Mouse (Mus musculus) lung, embryonic 14.5 days (tissue): ENCODE measurements around the gene Samm50. TPM values are rescaled to one million over a fixed set of nuclear protein-coding genes. Genes with fewer than 3 reads are reported as not detected.
A peak's percentile ranks its signal among the peaks of the same experiment; 100 is the strongest.
"Not testable (repeated sequence)": the region's sequence is repeated elsewhere in the genome, so short reads cannot be mapped to it uniquely, and the experiment has no call there.

Experiments used
- ATAC-seq: fragments of 200-750 bp; cut with Nextera tagmentation; 2 replicates; pipeline ENCODE4 v1.8.0; 2017; ENCODE audit warnings: mild to moderate bottlenecking, moderate TSS enrichment, moderate library complexity; ENCODE audit not compliant: insufficient read depth
- DNase-seq: peaks from one replicate; pipeline ENCODE4 v3.0.0-alpha.2; 2015
- H3K27ac ChIP-seq: fragments of 300-500 bp; sonication (generic); 2 replicates; pipeline ENCODE4 v1.5.1; 2014; ENCODE audit warnings: low read depth, mild to moderate bottlenecking, moderate library complexity
- H3K27me3 ChIP-seq: fragments of 300-500 bp; sonication (generic); 2 replicates; pipeline ENCODE4 v1.6.1; 2014; ENCODE audit warnings: low read length, control low read depth; ENCODE audit not compliant: insufficient read depth
- H3K36me3 ChIP-seq: fragments of 300-500 bp; sonication (generic); 2 replicates; pipeline ENCODE4 v1.6.1; 2014; ENCODE audit warnings: control low read depth; ENCODE audit not compliant: insufficient read depth
- H3K4me1 ChIP-seq: fragments of 300-500 bp; sonication (generic); 2 replicates; pipeline ENCODE4 v1.6.1; 2014; ENCODE audit warnings: antibody characterized with exemption, control low read depth; ENCODE audit not compliant: insufficient read depth
- H3K4me2 ChIP-seq: fragments of 300-500 bp; sonication (generic); 2 replicates; pipeline ENCODE4 v1.6.1; 2014; ENCODE audit warnings: mild to moderate bottlenecking
- H3K4me3 ChIP-seq: fragments of 300-500 bp; sonication (generic); 2 replicates; pipeline ENCODE4 v1.5.1; 2014; ENCODE audit warnings: low read depth, low read length
- H3K9ac ChIP-seq: fragments of 300-500 bp; sonication (generic); 2 replicates; pipeline ENCODE4 v1.6.1; 2014
- H3K9me3 ChIP-seq: fragments of 300-500 bp; sonication (generic); 2 replicates; pipeline ENCODE4 v1.6.1; 2016; ENCODE audit warnings: low read depth, low read length, control low read depth
- CTCF ChIP-seq: IDR thresholded peaks from 2 replicates; pipeline ENCODE4 v1.5.1; 2016; ENCODE audit warnings: antibody characterized with exemption, low read depth
- WGBS: fragments of 180-500 bp; shearing (Covaris S2); extraction: QIAGEN DNeasy Blood & Tissue Kit; methylation state at CpG from one replicate; pipeline ENCODE4 v1.1.7; 2014; 5-methylcytosine and 5-hydroxymethylcytosine counted together
- polyA plus RNA-seq: library from polyadenylated mRNA; unstranded; fragments of >200 nt; fragmentation: Nextera tagmentation; extraction: Ambion mirVana; gene quantifications from 2 replicates; pipeline ENCODE4 v1.2.1, GENCODE M21; 2014

The Samm50 gene
- 78.4 and 80.1 TPM in 2 replicates for polyA plus RNA-seq

GRCm38 (mm10) chr15:84192058-84192791 is at the start of gene Samm50:
Gene Samm50, plus strand, starts transcription at chr15:84192241.
- peak within 1 kb of the TSS; percentile 91 for H3K4me3 ChIP-seq
- 0 out of 2 replicates have a peak, but pooled peaks cover 5% of the 10 kb centered on the region for H3K4me1 ChIP-seq
- ATAC-seq (peak; percentile 99), DNase-seq (peak; percentile 97)
- peak within 1 kb of the TSS; percentile 90 for H3K27ac ChIP-seq
- no peaks in the 10 kb centered on the region for H3K9me3 ChIP-seq
- H3K27me3 ChIP-seq = no peaks in the 10 kb centered on the region
- peak within 1 kb of the TSS; percentile 89 for H3K9ac ChIP-seq
- 2% methylated on average over 48 of the region's 48 CpGs for WGBS
- H3K4me2 ChIP-seq = peak within 1 kb of the TSS; percentile 65
- peak; percentile 39; the same call in 1 of the 2 replicates for TF ChIP-seq CTCF
- H3K36me3 ChIP-seq = peaks cover 18% of the 10 kb centered on the region

GRCm38 (mm10) chr15:84156158-84156557 is 35.9 kb upstream of the Samm50 start:
- no peak for ATAC-seq
- DNase-seq = no peak
- no peaks in the 10 kb centered on the region for H3K36me3 ChIP-seq

GRCm38 (mm10) chr15:84157530-84157929 is 34.5 kb upstream of the Samm50 start:
- WGBS = 84% methylated on average over 6 of the region's 6 CpGs
- not testable (repeated sequence) for H3K9ac ChIP-seq, ATAC-seq, H3K4me3 ChIP-seq, H3K36me3 ChIP-seq, H3K27ac ChIP-seq, H3K9me3 ChIP-seq, DNase-seq, H3K4me1 ChIP-seq, H3K27me3 ChIP-seq, H3K4me2 ChIP-seq

More at GRCm38 (mm10) chr15:84156158-84156557, 35.9 kb upstream of the Samm50 start:
- WGBS = 73% methylated on average over 2 of the region's 2 CpGs
- Histone ChIP-seq H3K4me2 (no peak overlapping the region), H3K27me3 (no peaks in the 10 kb centered on the region), H3K9ac (no peak overlapping the region), H3K4me1 (no peaks in the 10 kb centered on the region), H3K9me3 (no peaks in the 10 kb centered on the region), H3K4me3 (no peak overlapping the region), H3K27ac (no peak overlapping the region)
- TF ChIP-seq CTCF = no peak

GRCm38 (mm10) chr15:84161871-84162270 is 30.2 kb upstream of the Samm50 start:
- H3K9me3 ChIP-seq = no peaks in the 10 kb centered on the region
- WGBS = 81% methylated on average over 6 of the region's 6 CpGs
- H3K27me3 ChIP-seq = no peaks in the 10 kb centered on the region
- no peak overlapping the region for H3K4me3 ChIP-seq
- no peak overlapping the region for H3K27ac ChIP-seq
- DNase-seq (no peak), ATAC-seq (no peak)
- H3K36me3 ChIP-seq = no peaks in the 10 kb centered on the region
- H3K9ac ChIP-seq = no peak overlapping the region
- no peak for TF ChIP-seq CTCF
- no peak overlapping the region for H3K4me2 ChIP-seq
- no peaks in the 10 kb centered on the region for H3K4me1 ChIP-seq

- no peak for DNase-seq
- H3K27me3 ChIP-seq = peaks cover 17% of the 10 kb centered on the region; the same call in 1 of the 2 replicates
Observed at GRCm38 (mm10) chr15:84166818-84167217, 25.2 kb upstream of the Samm50 start.

GRCm38 (mm10) chr15:84167600-84167999 is 24.4 kb upstream of the Samm50 start, which contains the start of gene Pnpla3:
Gene Pnpla3, plus strand, starts transcription at chr15:84167837.
- H3K36me3 ChIP-seq = no peaks in the 10 kb centered on the region
- DNase-seq = peak; percentile 98
- H3K4me3 ChIP-seq = peak within 1 kb of the TSS; percentile 48
- no peaks in the 10 kb centered on the region for H3K9me3 ChIP-seq
- H3K9ac ChIP-seq = peak within 1 kb of the TSS; percentile 33; the same call in 1 of the 2 replicates
- TF ChIP-seq CTCF = peak; percentile 45; the same call in 1 of the 2 replicates
- no peaks in the 10 kb centered on the region; the same call in 1 of the 2 replicates for H3K4me1 ChIP-seq
- WGBS = under 1% methylated on average over 28 of the region's 28 CpGs
- ATAC-seq = peak; percentile 98
- H3K4me2 ChIP-seq = peak within 1 kb of the TSS; percentile 95
- peaks cover 17% of the 10 kb centered on the region; the same call in 1 of the 2 replicates for H3K27me3 ChIP-seq
- H3K27ac ChIP-seq = no peak within 1 kb of the TSS

More at GRCm38 (mm10) chr15:84166818-84167217, 25.2 kb upstream of the Samm50 start:
- no peaks in the 10 kb centered on the region; the same call in 1 of the 2 replicates for H3K4me1 ChIP-seq
- no peak overlapping the region; the same call in 1 of the 2 replicates for H3K4me2 ChIP-seq
- TF ChIP-seq CTCF = no peak
- no peaks in the 10 kb centered on the region for H3K9me3 ChIP-seq
- no peak overlapping the region for H3K9ac ChIP-seq
- no peak overlapping the region for H3K4me3 ChIP-seq
- WGBS = 65% methylated on average over 6 of the region's 6 CpGs
- ATAC-seq = no peak
- H3K36me3 ChIP-seq = no peaks in the 10 kb centered on the region
- no peak overlapping the region for H3K27ac ChIP-seq
